Mouse (Mus musculus): ENCODE results near the gene Nipal4.
"Not testable (repeated sequence)": the region's sequence is repeated elsewhere in the genome, so short reads cannot be mapped to it uniquely, and the experiment has no call there.

Nipal4 gene

DNA sequence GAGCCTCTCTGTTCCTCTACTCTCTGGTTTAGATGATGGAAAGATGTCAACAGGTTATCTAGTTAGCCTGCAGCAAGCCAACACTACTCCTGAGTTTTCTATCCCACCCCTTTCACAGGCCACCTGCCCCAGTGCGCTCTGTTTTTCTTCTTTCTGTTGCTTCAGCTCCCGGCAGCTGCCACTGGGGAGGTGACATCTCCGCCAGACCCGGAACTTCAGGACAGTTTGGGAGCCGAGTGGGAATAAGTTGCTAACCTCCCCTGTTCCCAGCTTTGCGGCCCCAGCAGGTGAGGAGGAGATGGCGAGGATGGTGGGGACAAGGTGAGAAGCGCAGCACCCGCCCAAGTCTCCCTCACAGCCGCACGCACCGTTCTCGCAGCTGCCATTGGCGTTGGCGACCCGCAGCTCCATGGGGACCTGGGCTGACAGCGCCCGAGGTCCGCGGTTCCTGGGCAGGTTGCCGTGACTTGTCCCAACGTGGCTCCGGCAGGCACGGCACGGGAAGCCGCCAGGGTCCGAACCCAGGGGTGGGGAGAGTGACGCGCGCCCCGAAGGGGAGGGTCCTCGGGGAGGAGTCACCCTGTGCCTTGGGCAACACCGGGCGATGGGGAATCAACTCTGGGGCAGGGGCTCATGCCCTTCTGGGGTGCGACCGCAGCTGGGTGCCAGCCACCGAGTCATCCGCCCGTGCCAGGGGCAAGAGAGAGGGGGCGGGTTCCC is at the start of gene Nipal4:
TSS of gene Nipal4 (minus strand) at position 643 of the 720 bp plus-strand sequence.
- CTCF ChIA-PET, result no interaction called here

DNA sequence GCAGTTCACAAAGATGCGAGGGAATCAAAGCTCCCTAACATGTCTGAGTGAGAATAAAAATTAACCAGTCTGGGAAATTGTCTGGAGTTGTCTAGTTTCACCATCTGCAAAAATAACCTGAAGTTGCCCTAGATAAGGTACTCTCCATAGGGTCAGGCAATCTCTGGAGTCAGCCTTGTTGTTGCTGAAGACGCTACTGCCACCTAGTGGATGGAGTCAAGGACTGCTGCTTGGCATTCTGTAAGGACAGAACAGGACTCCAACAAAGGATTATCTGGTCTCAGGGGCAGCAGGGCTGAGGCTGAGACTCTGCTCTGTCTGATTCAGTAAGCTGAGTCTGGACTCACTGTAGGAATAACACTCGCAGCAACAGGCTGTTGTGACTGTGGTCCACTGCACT is 49.0 kb upstream of the Nipal4 start:
- CTCF ChIA-PET, result interaction anchor here (0.6 to 2.2 kb wide), 7 partner anchors 9 to 332 kb away, joined by 3 to 5 read pairs (median 4); no protein-coding TSS in a partner anchor

DNA sequence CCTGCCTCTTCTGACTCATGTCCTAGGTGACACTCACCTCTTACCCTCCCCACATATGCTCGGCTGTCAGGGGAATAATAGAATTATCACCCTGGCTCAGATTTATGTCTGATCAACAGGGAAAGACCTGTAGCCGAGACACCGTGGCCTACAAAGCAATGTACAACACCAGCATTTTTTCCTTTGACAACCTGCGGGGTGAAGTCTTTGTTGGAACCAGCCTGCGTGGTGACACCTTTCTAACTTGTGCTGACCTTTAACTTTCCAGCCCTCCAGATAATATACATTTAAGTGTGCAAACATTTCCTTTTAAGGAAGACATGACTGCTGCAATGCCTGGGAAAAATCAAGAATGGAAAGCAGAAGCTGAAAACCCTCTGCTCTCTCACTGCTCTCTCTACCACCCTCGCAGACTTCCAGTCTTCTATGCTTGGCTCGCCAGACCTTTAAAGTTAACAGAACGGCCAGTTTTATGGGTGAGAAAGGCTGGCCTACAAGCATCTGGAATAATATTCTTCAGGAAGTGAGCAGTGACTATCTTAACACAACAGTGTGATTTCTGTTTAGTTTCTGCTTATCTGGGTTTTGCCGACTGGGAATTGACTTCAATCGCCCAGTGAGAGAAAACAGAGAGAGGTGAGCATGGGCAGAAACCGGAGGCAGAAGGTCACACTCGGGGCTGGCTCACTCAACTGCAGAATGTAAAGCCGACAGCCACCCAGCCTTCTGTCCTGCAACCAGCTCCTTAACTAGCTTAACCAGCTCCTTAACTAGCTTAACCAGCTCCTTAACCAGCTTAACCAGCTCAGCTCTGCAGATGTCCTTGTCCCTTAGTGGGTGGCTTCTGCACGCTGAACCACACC is 48.3 kb upstream of the Nipal4 start:
- CTCF ChIA-PET, result interaction anchor here (0.6 to 2.2 kb wide), 4 partner anchors 10 to 331 kb away, joined by 3 to 4 read pairs (median 4); no protein-coding TSS in a partner anchor

DNA sequence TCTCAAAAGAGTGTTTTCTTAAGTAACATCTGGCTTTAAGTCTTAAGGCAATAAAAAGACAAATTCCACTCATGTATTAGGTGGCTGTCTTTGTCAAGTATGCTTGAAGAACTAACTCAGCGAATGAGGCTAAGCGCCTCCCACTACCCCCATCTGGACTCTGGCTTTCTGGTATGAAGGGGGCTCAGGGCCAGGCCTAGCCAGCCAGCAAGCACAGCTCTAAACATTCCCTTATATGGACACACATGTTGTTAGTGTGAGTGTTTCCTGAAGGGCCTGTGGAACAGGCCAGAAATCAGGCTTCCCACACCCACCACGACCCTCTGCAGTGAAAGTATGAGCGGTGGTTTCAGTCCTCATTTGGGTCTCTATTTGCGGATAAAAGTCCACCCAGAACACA is 47.5 kb upstream of the Nipal4 start:
- CTCF ChIA-PET, result interaction anchor here (2.2 kb wide), 1 partner anchor 10 kb away, joined by 4 read pairs; no protein-coding TSS in a partner anchor

DNA sequence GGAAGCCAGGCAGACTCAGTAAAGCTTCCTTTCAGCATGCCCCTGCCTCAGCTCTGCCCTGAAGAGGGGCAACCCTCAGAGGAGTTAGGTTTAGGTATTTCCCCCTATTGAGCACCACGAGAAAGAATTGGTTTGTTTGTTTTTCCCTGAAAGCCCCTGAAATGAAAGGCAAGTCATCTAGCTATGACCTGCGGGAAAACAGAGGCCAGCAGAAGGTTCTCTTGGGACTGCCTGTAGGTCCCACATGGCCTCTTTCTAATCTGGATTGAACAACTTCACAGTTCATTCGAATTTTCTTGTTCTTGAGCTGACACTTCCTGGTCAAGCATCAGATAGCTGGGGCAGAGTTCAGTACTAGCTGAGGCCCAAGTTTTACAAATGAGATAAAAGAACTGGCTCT is 45.5 kb upstream of the Nipal4 start:
- CTCF ChIA-PET, result interaction anchor here (0.6 kb wide), 1 partner anchor 177 kb away, joined by 3 read pairs; no protein-coding TSS in a partner anchor

DNA sequence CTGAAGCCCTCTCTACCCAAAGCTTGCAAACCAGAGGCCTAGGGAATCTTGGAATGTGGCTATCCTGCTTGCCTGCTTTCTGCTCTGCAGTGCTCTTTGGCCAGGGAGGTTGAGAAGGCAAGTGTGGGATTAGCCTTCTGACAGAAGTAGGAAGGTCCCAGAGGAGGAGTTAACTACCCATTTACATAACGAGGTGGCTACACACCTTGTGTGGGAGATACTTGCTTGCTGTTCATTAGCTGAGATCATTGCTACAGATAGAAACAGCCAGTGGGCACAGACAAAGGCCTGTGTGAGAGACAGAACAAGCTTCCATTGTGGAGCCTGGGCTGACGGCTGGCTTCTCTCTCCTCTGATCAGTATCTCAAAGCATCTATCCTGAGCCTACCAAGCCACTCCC is 43.6 kb upstream of the Nipal4 start:
- CTCF ChIA-PET, result no interaction called here

DNA sequence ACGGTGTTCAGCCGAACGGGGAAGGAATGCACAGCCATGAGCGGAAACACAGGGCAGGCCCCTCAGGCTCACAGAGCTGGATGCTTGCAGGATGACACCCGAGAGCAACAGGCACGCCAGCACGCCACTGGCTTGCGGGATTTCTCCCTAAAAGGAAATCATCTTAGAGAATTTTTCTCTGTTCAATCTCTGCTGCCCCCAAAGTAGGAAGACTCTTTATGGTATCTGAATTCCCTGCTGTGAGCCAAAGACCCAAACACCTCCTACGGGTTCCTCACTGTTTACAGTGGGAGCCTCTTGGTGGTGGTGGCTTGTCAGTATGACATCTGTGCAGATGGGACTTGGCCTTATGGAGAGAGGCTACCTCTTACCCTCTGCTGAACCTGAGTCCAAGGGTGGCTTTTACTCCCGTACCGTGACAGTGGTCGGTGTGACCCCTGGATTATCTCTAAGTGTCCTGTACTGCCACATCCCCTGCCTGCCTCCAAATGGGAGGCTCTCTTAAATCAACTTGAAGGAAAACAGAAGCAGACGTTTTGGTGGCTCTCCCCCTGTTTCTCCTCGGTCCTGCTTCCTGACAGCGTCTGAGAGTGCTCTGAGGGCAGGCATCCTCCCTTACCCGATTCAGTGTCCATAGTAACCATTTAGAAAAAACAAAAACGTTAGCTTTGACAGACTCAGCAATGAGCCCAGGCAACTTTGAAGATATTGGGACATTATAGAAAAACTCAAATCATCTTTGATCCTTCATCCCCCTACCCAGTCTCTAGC is 39.5 kb upstream of the Nipal4 start:
- CTCF ChIA-PET, result no interaction called here

DNA sequence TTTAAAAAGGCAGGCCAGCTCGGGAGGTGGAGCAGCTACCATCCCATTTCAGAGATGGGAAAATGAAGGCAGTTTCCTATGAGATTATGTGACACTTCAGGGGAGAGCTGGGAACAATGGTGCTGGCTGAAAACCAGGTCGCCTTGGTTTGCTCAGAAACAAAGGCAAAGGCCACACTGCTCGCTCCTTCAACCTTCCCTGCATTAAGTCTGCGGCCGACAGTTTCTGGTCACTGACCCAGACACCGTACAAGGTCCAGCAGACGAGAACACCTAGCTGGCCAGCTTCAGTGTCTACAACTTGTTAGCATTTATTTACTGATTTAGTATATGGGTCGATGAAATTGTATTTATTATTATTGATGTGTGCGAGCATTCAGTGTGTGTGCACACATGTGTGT is 38.5 kb upstream of the Nipal4 start:
- CTCF ChIA-PET, result no interaction called here

DNA sequence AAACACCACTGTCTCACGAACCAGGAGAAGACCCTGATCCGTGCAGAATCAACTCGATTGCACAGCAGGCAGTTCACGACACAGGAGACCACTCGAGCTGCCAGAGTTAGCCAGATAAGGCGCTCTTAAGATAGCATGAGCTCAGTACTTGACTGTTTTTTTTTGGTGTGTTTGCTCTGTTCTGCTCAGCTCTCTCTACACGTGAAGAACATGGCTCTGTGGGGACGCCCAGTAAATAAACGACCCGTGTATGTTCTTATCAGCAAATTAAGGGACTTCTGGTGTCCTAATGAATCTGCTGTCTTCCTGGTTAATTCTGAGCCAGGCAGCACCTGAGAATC is 36.2 kb upstream of the Nipal4 start:
- CTCF ChIA-PET, result no interaction called here

DNA sequence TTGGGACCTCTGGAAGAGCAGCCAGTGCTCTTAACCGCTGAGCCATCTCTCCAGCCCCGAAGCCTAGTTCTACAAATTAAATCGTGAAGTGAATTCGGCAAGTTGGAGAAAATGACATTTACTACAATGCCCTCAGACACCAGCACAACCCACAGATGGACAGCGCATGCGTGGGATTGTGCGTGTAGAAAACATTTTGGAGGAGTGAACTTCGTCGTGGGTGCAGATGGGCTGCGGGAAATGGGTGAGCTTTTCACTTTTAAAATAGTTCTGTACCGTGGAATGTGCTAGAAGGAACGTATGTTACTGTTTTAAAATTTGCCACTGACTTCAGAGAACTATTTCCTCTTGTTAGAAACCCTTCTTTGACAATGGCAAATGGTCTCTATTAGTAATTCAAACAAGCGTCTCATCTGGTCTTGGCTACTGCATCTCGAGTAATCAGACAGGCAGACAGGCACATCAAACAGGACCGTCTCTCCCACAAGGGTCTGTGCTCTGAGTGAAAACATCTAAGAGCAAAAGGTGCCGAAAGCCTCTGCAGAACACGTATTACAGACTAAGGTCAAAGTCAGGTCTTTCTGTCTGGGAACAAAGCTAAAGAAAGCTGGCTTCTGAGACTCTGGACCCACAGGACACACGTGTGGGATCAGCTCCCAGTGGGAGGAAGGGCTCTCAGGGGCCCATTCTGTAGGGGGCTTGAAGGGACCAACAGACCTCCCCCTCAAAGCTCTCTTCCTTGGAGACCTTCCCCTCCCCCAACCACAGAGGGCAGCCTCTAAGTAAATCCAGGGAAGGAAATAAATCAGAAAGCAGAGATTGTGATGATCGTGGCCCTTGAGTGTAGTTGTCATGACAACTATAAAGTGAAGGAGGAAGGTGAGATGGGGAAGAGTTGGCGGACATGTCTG is 35.6 kb upstream of the Nipal4 start:
- CTCF ChIA-PET, result no interaction called here

DNA sequence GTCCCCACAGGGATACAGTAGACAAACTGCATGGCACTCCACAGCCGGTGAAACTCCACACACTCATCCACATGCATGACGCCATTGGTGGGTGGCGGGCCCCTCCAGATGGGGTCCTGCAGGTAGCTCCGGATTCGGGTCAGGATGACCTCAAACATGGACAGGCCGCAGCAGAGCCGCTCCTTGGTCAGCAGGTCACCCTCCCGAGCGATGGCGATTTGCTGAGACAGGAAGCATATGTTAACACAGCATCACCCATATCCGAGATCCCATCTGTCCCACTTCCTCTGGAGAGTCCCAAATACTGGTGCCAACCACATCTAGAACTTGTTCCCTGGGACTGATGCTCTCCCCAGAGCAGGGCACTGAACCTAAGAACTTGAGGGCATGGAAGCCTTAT is 34.4 kb upstream of the Nipal4 start:
- CTCF ChIA-PET, result no interaction called here

DNA sequence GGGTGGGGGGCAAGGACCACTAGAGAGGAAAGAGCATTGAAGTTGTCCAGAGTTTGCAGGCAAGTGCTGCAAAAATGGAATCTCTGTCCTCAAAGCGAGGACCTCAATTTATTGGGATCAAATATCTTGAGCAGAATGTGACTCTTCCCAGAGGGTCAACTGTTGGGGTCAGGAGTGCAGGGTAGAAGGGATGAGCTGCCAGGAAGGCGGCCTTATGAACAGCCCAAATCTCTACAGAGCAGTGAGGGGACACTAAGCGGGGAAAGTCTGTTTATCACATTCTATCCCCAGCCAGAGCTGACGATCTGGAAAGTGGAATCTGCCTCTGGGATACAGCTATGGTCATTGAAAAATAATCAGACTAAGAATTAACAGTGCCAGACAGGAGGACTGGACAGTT is 27.9 kb upstream of the Nipal4 start:
- CTCF ChIA-PET, result no interaction called here

DNA sequence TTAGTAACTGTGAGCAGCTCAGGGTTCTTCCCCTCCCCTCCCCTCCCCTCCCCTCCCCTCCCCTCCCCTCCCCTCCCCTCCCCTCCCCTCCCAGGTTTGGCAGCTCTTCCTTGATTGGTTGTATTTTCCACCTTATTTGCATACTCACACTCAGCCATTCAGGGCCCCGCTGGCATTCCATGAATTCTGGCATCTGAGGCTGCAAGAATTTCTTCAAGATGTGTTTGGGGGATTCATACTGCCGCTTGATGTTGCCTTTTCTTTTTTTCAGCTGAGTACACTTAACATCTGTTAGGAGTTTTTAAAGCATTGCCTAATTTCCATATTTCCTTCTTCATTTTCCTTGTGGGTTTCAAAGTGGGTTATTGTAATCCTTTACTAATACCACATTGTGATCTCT is 22.0 kb upstream of the Nipal4 start:
- CTCF ChIA-PET, result no interaction called here

DNA sequence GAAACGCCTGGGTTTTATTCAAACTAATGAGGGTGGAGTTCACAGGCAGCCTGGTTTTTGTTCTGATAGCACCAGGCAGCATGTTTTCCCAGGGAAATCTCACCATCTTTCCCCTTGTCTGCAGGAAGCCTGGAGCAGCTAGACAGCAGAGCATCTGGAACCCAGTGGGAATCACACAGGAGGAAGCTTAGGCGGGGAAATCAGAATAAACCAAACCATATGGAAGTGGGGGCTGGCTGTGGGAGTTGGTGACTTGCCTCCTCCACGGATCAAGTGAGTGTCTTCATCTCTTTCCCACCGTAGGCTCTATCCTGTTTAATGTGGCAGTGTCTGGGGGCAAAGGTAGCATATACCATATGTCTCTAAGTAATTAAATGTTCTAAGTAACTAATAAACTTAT is 19.2 kb upstream of the Nipal4 start:
- CTCF ChIA-PET, result no interaction called here

DNA sequence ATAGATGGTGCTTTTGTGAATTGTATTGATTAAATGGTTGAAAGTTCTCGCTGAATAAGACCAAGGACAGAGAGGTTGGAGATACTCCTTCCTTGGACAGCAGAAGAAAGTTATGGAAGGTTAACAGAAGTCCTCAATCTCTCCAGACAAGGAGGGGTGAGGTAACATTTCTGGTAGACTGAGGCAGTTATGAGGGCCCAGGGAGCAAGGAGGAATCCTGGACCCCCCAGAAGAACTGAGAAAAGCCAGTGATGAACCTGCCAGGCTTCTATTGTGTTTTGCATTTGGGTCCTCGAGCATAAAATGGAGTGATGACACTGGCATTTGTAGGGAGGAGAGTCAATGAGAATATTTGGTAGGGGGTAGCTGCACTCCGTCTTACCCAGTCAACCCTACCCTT is 18.6 kb upstream of the Nipal4 start:
- CTCF ChIA-PET, result no interaction called here

DNA sequence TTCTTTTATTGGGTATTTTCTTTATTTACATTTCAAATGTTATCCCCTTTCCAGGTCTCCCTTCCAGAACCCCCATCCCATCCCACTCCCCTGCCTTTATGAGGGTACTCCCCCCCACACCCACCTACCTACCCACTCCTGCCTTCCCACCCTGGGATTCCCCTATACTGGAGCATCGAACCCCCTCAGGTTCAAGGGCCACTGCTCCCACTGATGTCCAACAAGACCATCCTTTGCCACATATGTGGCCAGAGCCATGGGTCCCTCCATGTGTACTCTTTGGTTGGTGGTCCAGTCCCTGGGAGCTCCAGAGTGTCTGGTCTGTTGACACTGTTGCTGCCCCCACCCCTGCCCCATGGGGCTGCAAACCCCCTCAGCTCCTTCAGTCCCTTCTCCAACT is 15.7 kb upstream of the Nipal4 start:
- CTCF ChIA-PET, result not testable (repeated sequence)

DNA sequence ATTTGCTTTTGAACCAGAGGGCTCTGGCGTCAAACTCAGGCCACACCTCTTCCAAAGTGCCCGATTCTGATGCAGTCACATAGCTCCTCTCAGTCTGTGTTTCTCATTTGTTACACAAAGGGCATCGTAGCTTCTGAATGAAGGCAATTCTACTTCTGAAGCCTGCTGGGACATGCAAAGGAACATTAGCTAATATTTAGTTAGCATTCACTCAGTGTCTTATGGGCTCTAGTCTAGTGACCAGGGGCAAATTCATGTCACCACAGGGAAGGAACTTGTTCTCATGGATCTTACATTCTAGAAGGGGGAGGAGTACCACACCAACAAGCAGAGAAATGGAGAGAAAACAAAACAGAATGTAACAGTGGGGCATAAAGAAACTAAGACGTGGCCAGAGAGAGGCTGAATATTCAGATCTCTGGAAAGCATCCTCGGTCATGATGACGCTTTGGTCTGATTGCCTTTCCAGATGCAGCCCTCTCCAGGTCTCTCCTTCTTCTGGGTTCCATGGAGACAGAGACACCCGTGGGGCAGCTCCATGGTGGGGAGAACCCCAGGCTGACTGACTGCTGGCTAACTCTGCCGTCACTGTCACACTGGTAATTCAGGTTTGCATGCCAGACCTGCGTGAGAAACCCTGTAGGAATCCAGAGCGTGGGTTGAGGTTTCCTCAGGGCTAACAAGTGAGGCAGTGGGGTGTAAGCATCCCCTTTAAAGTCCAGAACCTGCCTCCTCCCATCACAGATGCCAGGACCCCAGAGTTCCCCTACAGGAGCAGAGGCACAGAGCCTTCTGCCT is 11.1 kb upstream of the Nipal4 start:
- CTCF ChIA-PET, result no interaction called here

DNA sequence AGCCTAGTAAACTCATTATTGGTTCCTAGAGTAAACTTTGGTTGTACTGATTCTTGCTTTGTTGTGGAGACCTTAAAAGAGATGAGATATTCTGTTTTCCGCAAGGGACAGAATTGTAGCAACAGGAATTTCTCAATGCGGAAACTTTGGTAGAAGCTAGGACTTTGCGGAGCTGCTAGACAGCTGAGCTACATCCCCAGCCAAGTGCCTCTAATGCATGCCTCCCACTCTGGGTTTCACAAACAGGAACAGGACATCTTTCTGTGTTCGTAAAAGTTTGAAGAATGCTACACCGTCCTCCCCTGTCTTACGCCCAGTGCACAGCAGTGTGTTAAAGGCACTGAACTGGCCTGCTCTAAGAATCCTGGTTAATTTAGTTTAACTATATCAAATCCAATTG is 9.8 kb upstream of the Nipal4 start:
- CTCF ChIA-PET, result no interaction called here

DNA sequence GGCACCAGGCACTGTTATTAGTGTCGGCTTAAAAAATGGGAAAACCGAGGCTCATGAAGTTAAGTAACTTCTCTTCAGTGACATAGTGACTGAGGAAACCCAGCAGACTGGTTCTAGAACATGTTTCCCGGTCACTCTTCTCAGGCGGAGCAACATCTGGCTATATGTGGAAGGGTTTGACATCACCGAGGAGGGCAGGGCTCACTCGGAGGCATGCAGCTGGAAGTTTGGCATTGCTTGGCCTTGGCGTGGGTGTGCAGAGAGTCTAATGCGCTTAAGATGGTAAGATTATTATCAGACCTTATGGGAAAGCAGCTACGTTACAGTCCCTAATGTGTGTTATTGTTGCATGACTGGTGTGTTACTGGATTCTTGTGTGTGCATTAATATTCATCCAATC is 5.8 kb upstream of the Nipal4 start:
- CTCF ChIA-PET, result no interaction called here

DNA sequence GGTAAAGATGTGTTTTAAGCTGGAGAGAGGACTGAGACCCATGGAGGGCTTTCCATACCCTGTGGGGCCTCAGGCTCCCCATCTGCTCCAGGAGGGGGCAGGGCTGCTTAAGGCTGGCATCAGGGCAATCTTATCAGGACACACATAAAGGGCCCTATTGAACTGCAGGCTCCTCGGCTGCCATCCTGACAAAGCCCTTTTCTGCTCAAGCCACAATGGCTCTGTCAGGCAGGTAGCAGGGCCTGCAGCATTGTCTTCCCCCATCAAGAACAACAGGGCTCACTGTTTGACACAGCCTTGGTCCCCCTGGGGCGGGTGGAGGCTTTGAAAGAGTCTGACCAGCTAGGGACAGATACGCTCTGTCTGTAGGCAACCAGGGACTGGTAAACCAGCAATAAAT is 3.6 kb upstream of the Nipal4 start:
- CTCF ChIA-PET, result no interaction called here

DNA sequence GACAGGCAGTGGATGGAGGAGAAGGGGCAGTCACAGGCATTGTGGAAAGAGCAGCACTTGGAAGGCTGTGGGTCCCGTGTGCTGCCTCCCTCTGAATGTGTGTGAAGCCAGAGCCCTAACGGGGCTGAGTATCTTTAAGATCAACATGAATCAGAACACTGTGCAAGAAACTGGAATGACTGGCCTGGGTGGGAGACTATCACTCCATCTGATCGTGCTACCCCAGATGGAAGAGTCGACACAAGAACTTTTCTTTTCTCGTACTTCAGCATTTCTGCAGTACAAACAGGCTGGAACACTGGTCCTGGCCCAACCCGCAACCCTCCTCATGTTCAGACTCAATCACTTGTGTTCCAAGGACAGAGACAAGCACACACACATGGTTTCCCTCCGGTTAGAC is 2.2 kb upstream of the Nipal4 start:
- CTCF ChIA-PET, result interaction anchor here (0.6 kb wide), 1 partner anchor 35 kb away, joined by 3 read pairs; no protein-coding TSS in a partner anchor

Measured in spleen, embryonic (tissue).